Mouse (Mus musculus): ENCODE data around the gene Rnf207. TPM values are rescaled to one million over a fixed set of nuclear protein-coding genes. Genes with fewer than 3 reads are reported as not detected.

Rnf207 gene
- polyA plus RNA-seq, 1 experiment from 2014 or later, result 4.2 TPM

- Histone ChIP-seq H3K9ac (replicated peaks; ENCODE audit: low read length) (peak overlapping the region; percentile 34; the same call in 1 of the 2 replicates), H3K36me3 (ENCODE audit: control insufficient read depth, insufficient read depth, low read length) (peaks cover 8% of the 10 kb centered on the region; the same call in 1 of the 2 replicates), H3K9me3 (ENCODE audit: control insufficient read depth, low read length) (no peaks in the 10 kb centered on the region), H3K4me2 (ENCODE audit: low read length) (peak overlapping the region; percentile 53), H3K27me3 (ENCODE audit: control insufficient read depth, insufficient read depth, low read length) (no peaks in the 10 kb centered on the region), H3K4me1 (ENCODE audit: control insufficient read depth, insufficient read depth, low read length) (peaks cover 35% of the 10 kb centered on the region), H3K4me3 (replicated peaks; ENCODE audit: low read depth, low read length) (no peak overlapping the region), H3K27ac (replicated peaks; ENCODE audit: low read depth, low read length) (peak overlapping the region; percentile 91)
- no peak for ATAC-seq (ENCODE audit: low FRiP score, low TSS enrichment)
- DNase-seq, result no peak
- WGBS, result 32% methylated on average over 8 of the region's 8 CpGs
Measured at GRCm38 (mm10) chr4:152350722-152351421, 32.1 kb upstream of the Rnf207 start.

- no peaks in the 10 kb centered on the region for H3K9me3 ChIP-seq (ENCODE audit: control insufficient read depth, low read length)
- peaks cover 6% of the 10 kb centered on the region; the same call in 1 of the 2 replicates for H3K36me3 ChIP-seq (ENCODE audit: control insufficient read depth, insufficient read depth, low read length)
- peak overlapping the region; percentile 60 for H3K9ac ChIP-seq (replicated peaks; ENCODE audit: low read length)
- WGBS, result 5% methylated on average over 16 of the region's 17 CpGs
- H3K4me2 ChIP-seq (ENCODE audit: low read length), result peak overlapping the region; percentile 53
- peaks cover 35% of the 10 kb centered on the region for H3K4me1 ChIP-seq (ENCODE audit: control insufficient read depth, insufficient read depth, low read length)
- ATAC-seq (ENCODE audit: low FRiP score, low TSS enrichment) (peak; percentile 77), DNase-seq (peak; percentile 92)
- no peaks in the 10 kb centered on the region for H3K27me3 ChIP-seq (ENCODE audit: control insufficient read depth, insufficient read depth, low read length)
- H3K4me3 ChIP-seq (replicated peaks; ENCODE audit: low read depth, low read length), result peak overlapping the region; percentile 22
- peak overlapping the region; percentile 91 for H3K27ac ChIP-seq (replicated peaks; ENCODE audit: low read depth, low read length)
Measured at GRCm38 (mm10) chr4:152349837-152350381, 31.1 kb upstream of the Rnf207 start.

GRCm38 (mm10) chr4:152345120-152345889 lies 26.5 kb upstream of the Rnf207 start:
- Histone ChIP-seq H3K4me1 (ENCODE audit: control insufficient read depth, insufficient read depth, low read length) (peaks cover 29% of the 10 kb centered on the region), H3K4me2 (ENCODE audit: low read length) (no peak overlapping the region), H3K4me3 (replicated peaks; ENCODE audit: low read depth, low read length) (no peak overlapping the region), H3K36me3 (ENCODE audit: control insufficient read depth, insufficient read depth, low read length) (no peaks in the 10 kb centered on the region), H3K9me3 (ENCODE audit: control insufficient read depth, low read length) (no peaks in the 10 kb centered on the region), H3K27me3 (ENCODE audit: control insufficient read depth, insufficient read depth, low read length) (peaks cover 9% of the 10 kb centered on the region), H3K9ac (replicated peaks; ENCODE audit: low read length) (no peak overlapping the region), H3K27ac (replicated peaks; ENCODE audit: low read depth, low read length) (no peak overlapping the region)
- ATAC-seq (ENCODE audit: low FRiP score, low TSS enrichment) (no peak), DNase-seq (no peak)
- 56% methylated on average over 7 of the region's 7 CpGs for WGBS

- no peak overlapping the region for H3K4me3 ChIP-seq (replicated peaks; ENCODE audit: low read depth, low read length)
- peaks cover 15% of the 10 kb centered on the region for H3K27me3 ChIP-seq (ENCODE audit: control insufficient read depth, insufficient read depth, low read length)
- DNase-seq, result no peak
- WGBS, result 68% methylated on average over 7 of the region's 7 CpGs
- no peak overlapping the region for H3K27ac ChIP-seq (replicated peaks; ENCODE audit: low read depth, low read length)
- H3K9ac ChIP-seq (replicated peaks; ENCODE audit: low read length), result no peak overlapping the region
- H3K4me2 ChIP-seq (ENCODE audit: low read length), result no peak overlapping the region
- no peak for ATAC-seq (ENCODE audit: low FRiP score, low TSS enrichment)
- H3K9me3 ChIP-seq (ENCODE audit: control insufficient read depth, low read length), result no peaks in the 10 kb centered on the region
- H3K36me3 ChIP-seq (ENCODE audit: control insufficient read depth, insufficient read depth, low read length), result no peaks in the 10 kb centered on the region
- peaks cover 29% of the 10 kb centered on the region for H3K4me1 ChIP-seq (ENCODE audit: control insufficient read depth, insufficient read depth, low read length)
Measured at GRCm38 (mm10) chr4:152344651-152345050, 25.9 kb upstream of the Rnf207 start.

DNA sequence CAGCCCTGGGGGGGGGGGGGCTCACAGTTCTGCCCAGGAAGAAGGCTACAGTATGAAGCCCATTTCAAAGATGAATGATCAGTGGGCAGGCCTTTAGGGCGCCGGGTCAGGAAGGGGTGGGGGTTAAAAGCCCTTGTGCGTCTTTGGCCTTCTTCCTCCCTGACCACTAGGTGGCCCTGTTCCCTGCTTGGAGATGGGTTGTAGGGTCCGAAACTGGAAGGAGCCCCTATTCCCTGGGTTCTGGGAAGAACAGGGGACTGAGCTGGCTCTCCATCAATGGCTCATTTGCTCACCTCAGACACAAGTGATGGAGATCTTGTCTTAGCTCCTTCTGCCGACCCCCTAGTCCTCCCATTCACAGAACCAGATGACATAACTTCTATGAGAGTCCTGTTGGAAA lies 24.5 kb upstream of the Rnf207 start:
- Histone ChIP-seq H3K4me2 (ENCODE audit: low read length) (no peak overlapping the region), H3K4me3 (replicated peaks; ENCODE audit: low read depth, low read length) (no peak overlapping the region), H3K9me3 (ENCODE audit: control insufficient read depth, low read length) (no peaks in the 10 kb centered on the region), H3K27ac (replicated peaks; ENCODE audit: low read depth, low read length) (no peak overlapping the region), H3K4me1 (ENCODE audit: control insufficient read depth, insufficient read depth, low read length) (peaks cover 22% of the 10 kb centered on the region), H3K27me3 (ENCODE audit: control insufficient read depth, insufficient read depth, low read length) (peaks cover 15% of the 10 kb centered on the region), H3K36me3 (ENCODE audit: control insufficient read depth, insufficient read depth, low read length) (no peaks in the 10 kb centered on the region), H3K9ac (replicated peaks; ENCODE audit: low read length) (no peak overlapping the region)
- WGBS, result 8% methylated on average over 5 of the region's 5 CpGs
- no peak for ATAC-seq (ENCODE audit: low FRiP score, low TSS enrichment)
- DNase-seq, result peak; percentile 72

- H3K4me2 ChIP-seq (ENCODE audit: low read length), result peak overlapping the region; percentile 93
- DNase-seq, result no peak
- H3K4me3 ChIP-seq (replicated peaks; ENCODE audit: low read depth, low read length), result peak overlapping the region; percentile 64
- peaks cover 15% of the 10 kb centered on the region for H3K27me3 ChIP-seq (ENCODE audit: control insufficient read depth, insufficient read depth, low read length)
- H3K4me1 ChIP-seq (ENCODE audit: control insufficient read depth, insufficient read depth, low read length), result peaks cover 22% of the 10 kb centered on the region
- H3K9ac ChIP-seq (replicated peaks; ENCODE audit: low read length), result no peak overlapping the region
- ATAC-seq (ENCODE audit: low FRiP score, low TSS enrichment), result no peak
- WGBS, result 42% methylated on average over 15 of the region's 15 CpGs
- no peaks in the 10 kb centered on the region for H3K36me3 ChIP-seq (ENCODE audit: control insufficient read depth, insufficient read depth, low read length)
- no peaks in the 10 kb centered on the region for H3K9me3 ChIP-seq (ENCODE audit: control insufficient read depth, low read length)
- no peak overlapping the region for H3K27ac ChIP-seq (replicated peaks; ENCODE audit: low read depth, low read length)
Measured at GRCm38 (mm10) chr4:152340584-152341284, 21.9 kb upstream of the Rnf207 start.

DNA sequence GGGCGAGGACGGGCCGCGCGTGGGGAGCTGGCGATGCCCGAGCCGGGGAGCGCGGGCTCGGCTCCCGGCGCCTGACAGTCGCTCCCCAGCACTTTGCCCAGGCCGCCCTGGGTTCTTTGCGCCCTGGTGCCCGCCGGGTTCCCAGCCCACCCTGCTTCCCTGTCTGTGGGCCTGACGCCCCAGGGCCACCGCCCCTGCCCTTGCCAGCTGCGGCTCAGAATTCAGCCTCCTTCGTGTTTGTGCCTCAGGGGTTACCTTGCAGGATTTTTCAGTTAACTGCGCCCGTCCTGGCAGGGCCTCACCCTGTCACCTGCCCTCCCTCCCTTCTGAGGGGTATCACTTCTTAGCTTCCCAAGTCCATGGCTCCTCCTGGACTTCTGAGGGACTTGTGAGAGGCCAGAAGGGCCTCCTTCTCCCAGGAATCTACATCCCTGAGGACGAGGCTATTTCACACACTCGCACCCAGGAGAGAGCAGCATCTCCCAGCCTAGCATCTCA lies 20.5 kb upstream of the Rnf207 start:
- Histone ChIP-seq H3K27ac (replicated peaks; ENCODE audit: low read depth, low read length) (peak overlapping the region; percentile 77), H3K4me3 (replicated peaks; ENCODE audit: low read depth, low read length) (peak overlapping the region; percentile 64), H3K9ac (replicated peaks; ENCODE audit: low read length) (peak overlapping the region; percentile 90), H3K9me3 (ENCODE audit: control insufficient read depth, low read length) (no peaks in the 10 kb centered on the region), H3K36me3 (ENCODE audit: control insufficient read depth, insufficient read depth, low read length) (peaks cover 6% of the 10 kb centered on the region; the same call in 1 of the 2 replicates), H3K4me1 (ENCODE audit: control insufficient read depth, insufficient read depth, low read length) (peaks cover 22% of the 10 kb centered on the region), H3K27me3 (ENCODE audit: control insufficient read depth, insufficient read depth, low read length) (peaks cover 15% of the 10 kb centered on the region), H3K4me2 (ENCODE audit: low read length) (peak overlapping the region; percentile 93)
- DNase-seq (no peak), ATAC-seq (ENCODE audit: low FRiP score, low TSS enrichment) (peak; percentile 25; the same call in 1 of the 2 replicates)
- WGBS, result under 1% methylated on average over 18 of the region's 26 CpGs
